8 mouse cellular contexts compared by ENCODE assay signal in the genomic region with DNA sequence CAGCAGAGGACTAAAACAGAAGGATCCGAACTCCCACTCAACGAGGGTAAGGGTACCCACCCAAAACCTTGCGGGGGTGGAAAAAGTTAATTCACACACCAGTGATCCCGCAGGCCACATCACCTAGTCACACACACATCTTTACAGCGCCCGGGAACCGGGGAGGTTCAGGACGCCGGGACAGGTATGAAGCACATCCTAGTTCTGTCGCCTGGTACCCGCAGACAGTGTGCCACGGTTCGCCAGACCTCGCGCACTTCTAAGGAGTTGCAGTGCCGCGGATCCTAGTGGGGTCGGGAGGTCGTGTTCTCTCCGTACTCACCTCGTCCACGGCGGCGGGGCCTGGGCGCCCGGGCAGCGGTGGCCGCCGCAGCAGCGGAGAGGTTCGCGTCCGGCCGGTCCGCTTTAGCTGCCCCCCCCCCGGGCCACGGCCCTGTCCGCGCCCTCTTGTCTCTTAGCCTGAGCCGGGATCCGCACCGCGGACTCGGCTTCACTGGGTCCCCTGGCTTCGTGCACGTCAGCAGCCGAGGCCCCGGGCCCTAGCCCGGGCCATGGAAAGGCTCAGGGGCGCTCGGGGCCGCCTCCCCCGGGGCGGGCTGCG. TPM values are rescaled to one million over a fixed set of nuclear protein-coding genes. Genes with fewer than 3 reads are reported as not detected.
A peak's percentile ranks its signal among the peaks of the same experiment; 100 is the strongest.
DNase-seq lines count a peak whose midpoint lies in the region; ATAC-seq and TF ChIP-seq lines count a peak whose summit lies in the region.

No protein-coding gene starts in this region.

- H3K27ac ChIP-seq in heart, postnatal 0 days (ENCODE audit: low read depth): peak overlapping the region; percentile 46
- peak overlapping the region; percentile 96 for H3K27ac ChIP-seq in midbrain, embryonic 10.5 days (replicated peaks)

- no peak for TF ChIP-seq EP300 in heart, postnatal 0 days (IDR thresholded peaks at IDR 0.05; ENCODE audit: low read depth)

- WGBS in lung, adult 2 months: 1% methylated on average over 53 of the region's 55 CpGs
- WGBS in heart, postnatal 0 days: under 1% methylated on average over 43 of the region's 55 CpGs
- WGBS in midbrain, embryonic 10.5 days: under 1% methylated on average over 52 of the region's 55 CpGs

- no peaks in the 10 kb centered on the region for H3K9me3 ChIP-seq in heart, postnatal 0 days (replicated peaks; ENCODE audit: control insufficient read depth, low read length)
- H3K9me3 ChIP-seq in midbrain, embryonic 10.5 days (replicated peaks): no peaks in the 10 kb centered on the region

- peak overlapping the region; percentile 91 for H3K4me2 ChIP-seq in heart, postnatal 0 days (ENCODE audit: low read depth, low read length)

- no peak for TF ChIP-seq POLR2A in lung, adult 2 months (IDR thresholded peaks at IDR 0.05; ENCODE audit: borderline replicate concordance, extremely low read depth, low read depth, low read length)

- H3K36me3 ChIP-seq in heart, postnatal 0 days (replicated peaks; ENCODE audit: control insufficient read depth, insufficient read depth, low read length): no peaks in the 10 kb centered on the region
- H3K36me3 ChIP-seq in midbrain, embryonic 10.5 days: peaks cover 17% of the 10 kb centered on the region

- peaks cover 2% of the 10 kb centered on the region for H3K4me1 ChIP-seq in lung, adult 2 months (ENCODE audit: control insufficient read depth, insufficient read depth, low read length)
- peaks cover 16% of the 10 kb centered on the region; the same call in 1 of the 2 replicates for H3K4me1 ChIP-seq in heart, postnatal 0 days (ENCODE audit: control insufficient read depth, insufficient read depth)
- H3K4me1 ChIP-seq in midbrain, embryonic 10.5 days: peaks cover 77% of the 10 kb centered on the region

- peaks cover 53% of the 10 kb centered on the region for H3K27me3 ChIP-seq in heart, postnatal 0 days (ENCODE audit: control insufficient read depth, insufficient read depth, low read length)
- H3K27me3 ChIP-seq in midbrain, embryonic 10.5 days (ENCODE audit: low read depth, poor library complexity, severe bottlenecking): peaks cover 53% of the 10 kb centered on the region

- H3K9ac ChIP-seq in heart, postnatal 0 days (replicated peaks; ENCODE audit: low read depth, low read length): peak overlapping the region; percentile 53

- no peak for ATAC-seq in heart, postnatal 0 days (ENCODE audit: insufficient read depth, low read depth)

- no peak for TF ChIP-seq CTCF in lung, adult 2 months (IDR thresholded peaks at IDR 0.05; ENCODE audit: insufficient read depth, low read length)
- no peak for TF ChIP-seq CTCF in heart, postnatal 0 days (IDR thresholded peaks at IDR 0.05; ENCODE audit: low read depth)

- peak overlapping the region; percentile 87 for H3K4me3 ChIP-seq in lung, adult 2 months (replicated peaks; ENCODE audit: extremely low read depth, low read depth, low read length)
- peak overlapping the region; percentile 61 for H3K4me3 ChIP-seq in heart, postnatal 0 days (ENCODE audit: low read depth, low read length)
- H3K4me3 ChIP-seq in midbrain, embryonic 10.5 days: peak overlapping the region; percentile 89

- peak; percentile 51 for DNase-seq in lung, adult 2 months
- no peak for DNase-seq in lung, postnatal 25 days (ENCODE audit: low spot score)
- DNase-seq in embryo, embryonic 10.5 days (ENCODE audit: low spot score): peak; percentile 54
- DNase-seq in heart, postnatal 0 days (ENCODE audit: low spot score): no peak
- DNase-seq in midbrain, embryonic 10.5 days (ENCODE audit: low spot score): no peak
- DNase-seq in right cerebral cortex, postnatal 10 days (ENCODE audit: low spot score in 2 of 2): no peak
- DNase-seq in urinary bladder, postnatal 4 days (ENCODE audit: low spot score in 2 of 2): no peak
- no peak for DNase-seq in layer of hippocampus, adult 8-10 months (ENCODE audit: low spot score in 2 of 2)

RNA-seq across cellular contexts. Expression of a gene that starts 1.1 kb away (rescaled TPM):
- polyA plus RNA-seq in lung, adult 2 months (2012; rRNA removed): 318 and 413 TPM in 2 replicates
- total RNA-seq in heart, postnatal 0 days (2014; rRNA removed; ENCODE audit: low replicate concordance): 38.4 and 59.5 TPM in 2 replicates
- 2.6 and 2.7 TPM in 2 replicates for polyA plus RNA-seq in heart, postnatal 0 days (2015; fragmentation: Nextera tagmentation; extraction: Ambion mirVana)
- polyA plus RNA-seq in midbrain, embryonic 10.5 days (2016; fragmentation: Nextera tagmentation; extraction: Ambion mirVana): 14.9 and 17.2 TPM in 2 replicates
- total RNA-seq in layer of hippocampus, adult 8-10 months (2022): 1 to 10 TPM; 5.4 to 9.3 (median 6.5) TPM

RNA-seq across cellular contexts. Expression of a gene that starts 29.7 kb away (rescaled TPM):
- 0.09 and 0.20 TPM in 2 replicates for polyA plus RNA-seq in lung, adult 2 months (2012; rRNA removed)
- not detected in 2 replicates for total RNA-seq in heart, postnatal 0 days (2014; rRNA removed; ENCODE audit: low replicate concordance)
- 0.25 and 0.33 TPM in 2 replicates for polyA plus RNA-seq in heart, postnatal 0 days (2015; fragmentation: Nextera tagmentation; extraction: Ambion mirVana)
- 3.2 and 3.6 TPM in 2 replicates for polyA plus RNA-seq in midbrain, embryonic 10.5 days (2016; fragmentation: Nextera tagmentation; extraction: Ambion mirVana)
- total RNA-seq in layer of hippocampus, adult 8-10 months (2022): under 1 TPM; 0.14 to 0.43 (median 0.27) TPM

RNA-seq across cellular contexts. Expression of a gene that starts 39.9 kb away (rescaled TPM):
- polyA plus RNA-seq in lung, adult 2 months (2012; rRNA removed): 1.8 and 16.1 TPM in 2 replicates
- 8.9 and 16.9 TPM in 2 replicates for total RNA-seq in heart, postnatal 0 days (2014; rRNA removed; ENCODE audit: low replicate concordance)
- 2.7 and 4.0 TPM in 2 replicates for polyA plus RNA-seq in heart, postnatal 0 days (2015; fragmentation: Nextera tagmentation; extraction: Ambion mirVana)
- 9.3 and 11.6 TPM in 2 replicates for polyA plus RNA-seq in midbrain, embryonic 10.5 days (2016; fragmentation: Nextera tagmentation; extraction: Ambion mirVana)
- 10 to 100 TPM; 61.3 to 74.3 (median 69.2) TPM for total RNA-seq in layer of hippocampus, adult 8-10 months (2022)

Comparison
In these comparisons a context has a peak if more than half of its experiments do, and no peak if none do; other contexts are left out.
1. DNase-seq: peak in lung, adult 2 months (single experiment) and embryo, embryonic 10.5 days (single experiment); none in lung, postnatal 25 days (single experiment), heart, postnatal 0 days (single experiment), midbrain, embryonic 10.5 days (single experiment), right cerebral cortex, postnatal 10 days (0 of 2), urinary bladder, postnatal 4 days (0 of 2) and layer of hippocampus, adult 8-10 months (0 of 2).
2. RNA of a gene that starts 1.1 kb away (polyA plus RNA-seq): 318 to 413 TPM in lung, adult 2 months; 14.9 to 17.2 TPM in midbrain, embryonic 10.5 days and 2.6 to 2.7 TPM in heart, postnatal 0 days; every median in the first group is over 10 times any median in the second.
3. Peak in every context shown above with its lines, with median percentiles within 50 percentile points of each other: H3K4me3 ChIP-seq.